Mouse (Mus musculus) forebrain, embryonic 11.5 days (tissue): Measurements from ENCODE around the gene Abcf3. TPM values are rescaled to one million over a fixed set of nuclear protein-coding genes. Genes with fewer than 3 reads are reported as not detected.

Experiments used
- ATAC-seq: fragments of 200-750 bp; cut with Nextera tagmentation; replicated peaks from 2 replicates; pipeline ENCODE4 v1.8.0; 2017; ENCODE audit warnings: moderate TSS enrichment; ENCODE audit not compliant: low FRiP score
- DNase-seq: peaks from one replicate; pipeline ENCODE4 v3.0.0-alpha.2; 2017; ENCODE audit warnings: low spot score
- H3K27ac ChIP-seq: fragments of 300-500 bp; sonication (generic); 2 replicates; pipeline ENCODE4 v1.5.1; 2014; ENCODE audit warnings: low read depth, low read length
- H3K27me3 ChIP-seq: fragments of 300-500 bp; sonication (generic); 2 replicates; pipeline ENCODE4 v1.6.1; 2014; ENCODE audit warnings: mild to moderate bottlenecking, low read length, mixed read lengths; ENCODE audit not compliant: control insufficient read depth, insufficient read depth
- H3K36me3 ChIP-seq: fragments of 300-500 bp; sonication (generic); 2 replicates; pipeline ENCODE4 v1.6.1; 2014; ENCODE audit warnings: mild to moderate bottlenecking, low read length, moderate library complexity, mixed read lengths; ENCODE audit not compliant: control insufficient read depth, insufficient read depth
- H3K4me1 ChIP-seq: fragments of 300-500 bp; sonication (generic); replicated peaks from 2 replicates; pipeline ENCODE4 v1.6.1; 2014; ENCODE audit warnings: low read length, mixed read lengths; ENCODE audit not compliant: control insufficient read depth, insufficient read depth
- H3K4me2 ChIP-seq: fragments of 300-500 bp; sonication (generic); 2 replicates; pipeline ENCODE4 v1.6.1; 2014; ENCODE audit warnings: low read depth, mild to moderate bottlenecking, low read length, moderate library complexity, mixed read lengths; ENCODE audit not compliant: severe bottlenecking
- H3K4me3 ChIP-seq: fragments of 300-500 bp; sonication (generic); 2 replicates; pipeline ENCODE4 v1.5.1; 2014; ENCODE audit warnings: low read depth, low read length
- H3K9ac ChIP-seq: fragments of 300-500 bp; sonication (generic); 2 replicates; pipeline ENCODE4 v1.6.1; 2014; ENCODE audit warnings: low read length
- H3K9me3 ChIP-seq: fragments of 300-500 bp; sonication (generic); 2 replicates; pipeline ENCODE4 v1.6.1; 2016; ENCODE audit warnings: low read length, mixed read lengths; ENCODE audit not compliant: control insufficient read depth
- WGBS: fragments of 180-500 bp; shearing (Covaris S2); extraction: QIAGEN DNeasy Blood & Tissue Kit; methylation state at CpG from one replicate; pipeline ENCODE4 v1.1.7; 2014; 5-methylcytosine and 5-hydroxymethylcytosine counted together
- polyA plus RNA-seq: library from polyadenylated mRNA; unstranded; fragments of >200 nt; fragmentation: Nextera tagmentation; extraction: Ambion mirVana; gene quantifications from 2 replicates; pipeline ENCODE4 v1.2.1, GENCODE M21; 2014

Abcf3 gene
- polyA plus RNA-seq, 1 experiment from 2014 or later = 55.9 TPM

GRCm38 (mm10) chr16:20552594-20552993 lies 4.2 kb downstream of the Abcf3 start:
- 92% methylated on average over 1 of the region's 1 CpGs for WGBS
- Histone ChIP-seq H3K4me2 (no peak overlapping the region), H3K4me3 (no peak overlapping the region), H3K4me1 (peaks cover 7% of the 10 kb centered on the region; the same call in 1 of the 2 replicates), H3K9me3 (no peaks in the 10 kb centered on the region), H3K27ac (no peak overlapping the region), H3K27me3 (no peaks in the 10 kb centered on the region), H3K36me3 (peaks cover 2% of the 10 kb centered on the region), H3K9ac (no peak overlapping the region)
- ATAC-seq = no peak
- DNase-seq = no peak

- Histone ChIP-seq H3K4me3 (no peak overlapping the region), H3K27me3 (no peaks in the 10 kb centered on the region), H3K4me1 (no peaks in the 10 kb centered on the region), H3K9me3 (no peaks in the 10 kb centered on the region), H3K9ac (no peak overlapping the region), H3K36me3 (peaks cover 2% of the 10 kb centered on the region), H3K4me2 (no peak overlapping the region), H3K27ac (no peak overlapping the region)
- 89% methylated on average over 6 of the region's 6 CpGs for WGBS
- DNase-seq = no peak
- no peak for ATAC-seq
Observed at GRCm38 (mm10) chr16:20555000-20555399, 6.6 kb downstream of the Abcf3 start.

- DNase-seq (no peak), ATAC-seq (no peak)
- Histone ChIP-seq H3K27ac (no peak overlapping the region), H3K4me2 (no peak overlapping the region), H3K27me3 (no peaks in the 10 kb centered on the region), H3K9me3 (no peaks in the 10 kb centered on the region), H3K9ac (no peak overlapping the region), H3K4me1 (no peaks in the 10 kb centered on the region), H3K4me3 (no peak overlapping the region), H3K36me3 (peaks cover 2% of the 10 kb centered on the region)
- 88% methylated on average over 7 of the region's 7 CpGs for WGBS
Observed at GRCm38 (mm10) chr16:20557381-20557780, 9.0 kb downstream of the Abcf3 start.

- no peak overlapping the region for H3K27ac ChIP-seq
- no peaks in the 10 kb centered on the region for H3K4me1 ChIP-seq
- H3K4me3 ChIP-seq = no peak overlapping the region
- DNase-seq (no peak), ATAC-seq (no peak)
- no peak overlapping the region for H3K9ac ChIP-seq
- 80% methylated on average over 1 of the region's 1 CpGs for WGBS
- H3K4me2 ChIP-seq = no peak overlapping the region
- no peaks in the 10 kb centered on the region for H3K27me3 ChIP-seq
- H3K9me3 ChIP-seq = no peaks in the 10 kb centered on the region
- H3K36me3 ChIP-seq = no peaks in the 10 kb centered on the region; the same call in none of the 2 replicates
Observed at GRCm38 (mm10) chr16:20565075-20565474, 16.7 kb downstream of the Abcf3 start.

- ATAC-seq = peak; percentile 63
- H3K9me3 ChIP-seq = no peaks in the 10 kb centered on the region
- H3K9ac ChIP-seq = peak within 1 kb of the TSS; percentile 48
- under 1% methylated on average over 23 of the region's 24 CpGs for WGBS
- no peaks in the 10 kb centered on the region for H3K36me3 ChIP-seq
- H3K4me2 ChIP-seq = peak within 1 kb of the TSS; percentile 77
- peaks cover 42% of the 10 kb centered on the region for H3K27me3 ChIP-seq
- H3K4me3 ChIP-seq = peak within 1 kb of the TSS; percentile 46
- no peak for DNase-seq
- no peak within 1 kb of the TSS for H3K27ac ChIP-seq
- H3K4me1 ChIP-seq = peaks cover 16% of the 10 kb centered on the region; the same call in 1 of the 2 replicates
Observed at GRCm38 (mm10) chr16:20589366-20589938, 41.1 kb downstream of the Abcf3 start, which contains the start of gene Vwa5b2. TSS of gene Vwa5b2 (plus strand) at chr16:20589471.

GRCm38 (mm10) chr16:20589939-20590679 lies 41.7 kb downstream of the Abcf3 start:
- DNase-seq = peak; percentile 79
- ATAC-seq = peak; percentile 77
- Histone ChIP-seq H3K4me2 (peak overlapping the region; percentile 77), H3K4me1 (peaks cover 16% of the 10 kb centered on the region; the same call in 1 of the 2 replicates), H3K27ac (no peak overlapping the region), H3K9me3 (no peaks in the 10 kb centered on the region), H3K9ac (peak overlapping the region; percentile 48), H3K4me3 (peak overlapping the region; percentile 46), H3K36me3 (no peaks in the 10 kb centered on the region), H3K27me3 (peaks cover 42% of the 10 kb centered on the region)
- under 1% methylated on average over 39 of the region's 39 CpGs for WGBS

- ATAC-seq (0 out of 2 replicates have a peak, but pooled peaks have one; percentile 13), DNase-seq (no peak)
- H3K27ac ChIP-seq = no peak overlapping the region
- H3K36me3 ChIP-seq = no peaks in the 10 kb centered on the region
- no peaks in the 10 kb centered on the region for H3K9me3 ChIP-seq
- peak overlapping the region; percentile 46 for H3K4me3 ChIP-seq
- H3K4me2 ChIP-seq = peak overlapping the region; percentile 77
- peaks cover 42% of the 10 kb centered on the region for H3K27me3 ChIP-seq
- H3K9ac ChIP-seq = no peak overlapping the region
- H3K4me1 ChIP-seq = peaks cover 16% of the 10 kb centered on the region; the same call in 1 of the 2 replicates
- WGBS = 4% methylated on average over 17 of the region's 17 CpGs
Observed at GRCm38 (mm10) chr16:20590680-20591038, 42.3 kb downstream of the Abcf3 start.

- DNase-seq (peak; percentile 61), ATAC-seq (no peak)
- Histone ChIP-seq H3K4me1 (peaks cover 16% of the 10 kb centered on the region; the same call in 1 of the 2 replicates), H3K9me3 (no peaks in the 10 kb centered on the region), H3K27ac (no peak overlapping the region), H3K4me3 (0 out of 2 replicates have a peak overlapping the region, but pooled peaks have one; percentile 1), H3K4me2 (peak overlapping the region; percentile 11; the same call in 1 of the 2 replicates), H3K9ac (no peak overlapping the region), H3K36me3 (no peaks in the 10 kb centered on the region), H3K27me3 (peaks cover 42% of the 10 kb centered on the region)
- 5% methylated on average over 48 of the region's 48 CpGs for whole genome bisulfite sequencing
Observed at GRCm38 (mm10) chr16:20591076-20591705, 42.8 kb downstream of the Abcf3 start.
